Mouse (Mus musculus): ENCODE measurements around the gene Ube2e1.

- TF ChIP-seq CTCF (IDR thresholded peaks at IDR 0.05; ENCODE audit: low read depth, low read length) (no peak), POLR2AphosphoS5 (IDR thresholded peaks at IDR 0.05; ENCODE audit: insufficient replicate concordance, low read depth, low read length) (no peak), GATA1 (IDR thresholded peaks at IDR 0.05; ENCODE audit: borderline replicate concordance, low read length) (no peak)
Observed at GRCm38 (mm10) chr14:18373758-18374405, 42.2 kb upstream of the Ube2e1 start.

Measured in G1E (cell line).